Mouse (Mus musculus): Measurements from ENCODE around the gene Pilrb1. TPM values are rescaled to one million over a fixed set of nuclear protein-coding genes. Genes with fewer than 3 reads are reported as not detected.
"Not testable (repeated sequence)": the region's sequence is repeated elsewhere in the genome, so short reads cannot be mapped to it uniquely, and the experiment has no call there.

Gene Pilrb1
- polyA plus RNA-seq (2016; fragmentation: Nextera tagmentation; extraction: Ambion mirVana) = not detected in 2 replicates

GRCm38 (mm10) chr5:137857960-137858710 lies at the start of gene Pilrb1:
Gene Pilrb1 (minus strand): TSS chr5:137858106.
- not testable (repeated sequence) for H3K9me3 ChIP-seq

GRCm38 (mm10) chr5:137897812-137898211 lies 39.9 kb upstream of the Pilrb1 start:
- WGBS = 85% methylated on average over 1 of the region's 1 CpGs
- H3K27me3 ChIP-seq (ENCODE audit: poor library complexity, severe bottlenecking) = no peaks in the 10 kb centered on the region
- H3K4me3 ChIP-seq = no peak overlapping the region
- no peaks in the 10 kb centered on the region for H3K4me1 ChIP-seq
- DNase-seq (ENCODE audit: extremely low spot score, low spot score) = no peak
- no peak overlapping the region for H3K27ac ChIP-seq
- H3K36me3 ChIP-seq (replicated peaks) = no peaks in the 10 kb centered on the region
- no peaks in the 10 kb centered on the region for H3K9me3 ChIP-seq

More at GRCm38 (mm10) chr5:137857960-137858710, at the start of gene Pilrb1:
- H3K27me3 ChIP-seq (ENCODE audit: poor library complexity, severe bottlenecking); H3K36me3 ChIP-seq (replicated peaks); H3K4me3 ChIP-seq; H3K4me1 ChIP-seq; H3K27ac ChIP-seq; DNase-seq (ENCODE audit: extremely low spot score, low spot score): not testable (repeated sequence)
- WGBS = 79% methylated on average over 2 of the region's 2 CpGs

GRCm38 (mm10) chr5:137892954-137893353 lies 35.0 kb upstream of the Pilrb1 start:
- 66% methylated on average over 1 of the region's 1 CpGs for WGBS

GRCm38 (mm10) chr5:137887666-137888065 lies 29.8 kb upstream of the Pilrb1 start:
- Histone ChIP-seq H3K27me3 (ENCODE audit: poor library complexity, severe bottlenecking) (no peaks in the 10 kb centered on the region), H3K4me1 (no peaks in the 10 kb centered on the region), H3K9me3 (no peaks in the 10 kb centered on the region), H3K36me3 (replicated peaks) (no peaks in the 10 kb centered on the region), H3K27ac (no peak overlapping the region), H3K4me3 (no peak overlapping the region)
- WGBS = 83% methylated on average over 1 of the region's 1 CpGs
- DNase-seq (ENCODE audit: extremely low spot score, low spot score) = no peak

More at GRCm38 (mm10) chr5:137892954-137893353, 35.0 kb upstream of the Pilrb1 start:
- no peak for DNase-seq (ENCODE audit: extremely low spot score, low spot score)
- no peak overlapping the region for H3K4me3 ChIP-seq
- H3K4me1 ChIP-seq = no peaks in the 10 kb centered on the region
- no peak overlapping the region for H3K27ac ChIP-seq
- no peaks in the 10 kb centered on the region for H3K27me3 ChIP-seq (ENCODE audit: poor library complexity, severe bottlenecking)
- no peaks in the 10 kb centered on the region for H3K9me3 ChIP-seq
- H3K36me3 ChIP-seq (replicated peaks) = no peaks in the 10 kb centered on the region

GRCm38 (mm10) chr5:137885894-137886293 lies 28.0 kb upstream of the Pilrb1 start:
- Histone ChIP-seq H3K27me3 (ENCODE audit: poor library complexity, severe bottlenecking) (no peaks in the 10 kb centered on the region), H3K27ac (no peak overlapping the region), H3K36me3 (replicated peaks) (no peaks in the 10 kb centered on the region), H3K4me3 (no peak overlapping the region), H3K9me3 (no peaks in the 10 kb centered on the region), H3K4me1 (no peaks in the 10 kb centered on the region)
- peak; percentile 25 for DNase-seq (ENCODE audit: extremely low spot score, low spot score)
- 20% methylated on average over 2 of the region's 2 CpGs for WGBS

- DNase-seq (ENCODE audit: extremely low spot score, low spot score) = no peak
- Histone ChIP-seq H3K27me3 (ENCODE audit: poor library complexity, severe bottlenecking) (no peaks in the 10 kb centered on the region), H3K36me3 (replicated peaks) (no peaks in the 10 kb centered on the region), H3K9me3 (no peaks in the 10 kb centered on the region), H3K27ac (no peak overlapping the region), H3K4me1 (no peaks in the 10 kb centered on the region), H3K4me3 (no peak overlapping the region)
- WGBS = 87% methylated on average over 3 of the region's 3 CpGs
Measured at GRCm38 (mm10) chr5:137883345-137883744, 25.4 kb upstream of the Pilrb1 start.

GRCm38 (mm10) chr5:137882922-137883321 lies 25.0 kb upstream of the Pilrb1 start:
- H3K36me3 ChIP-seq (replicated peaks) = no peaks in the 10 kb centered on the region
- no peak overlapping the region for H3K4me3 ChIP-seq
- 83% methylated on average over 4 of the region's 4 CpGs for WGBS
- no peaks in the 10 kb centered on the region for H3K4me1 ChIP-seq
- no peaks in the 10 kb centered on the region for H3K27me3 ChIP-seq (ENCODE audit: poor library complexity, severe bottlenecking)
- no peak overlapping the region for H3K27ac ChIP-seq
- H3K9me3 ChIP-seq = no peaks in the 10 kb centered on the region
- no peak for DNase-seq (ENCODE audit: extremely low spot score, low spot score)

GRCm38 (mm10) chr5:137877860-137878259 lies 20.0 kb upstream of the Pilrb1 start:
- Histone ChIP-seq H3K27me3 (ENCODE audit: poor library complexity, severe bottlenecking) (no peaks in the 10 kb centered on the region), H3K4me1 (no peaks in the 10 kb centered on the region), H3K27ac (no peak overlapping the region), H3K9me3 (no peaks in the 10 kb centered on the region), H3K36me3 (replicated peaks) (no peaks in the 10 kb centered on the region), H3K4me3 (no peak overlapping the region)
- WGBS = 67% methylated on average over 2 of the region's 2 CpGs
- DNase-seq (ENCODE audit: extremely low spot score, low spot score) = no peak

GRCm38 (mm10) chr5:137875054-137875453 lies 17.1 kb upstream of the Pilrb1 start:
- DNase-seq (ENCODE audit: extremely low spot score, low spot score) = no peak
- WGBS = 89% methylated on average over 2 of the region's 2 CpGs
- Histone ChIP-seq H3K4me1 (no peaks in the 10 kb centered on the region), H3K27ac (no peak overlapping the region), H3K9me3 (no peaks in the 10 kb centered on the region), H3K27me3 (ENCODE audit: poor library complexity, severe bottlenecking) (no peaks in the 10 kb centered on the region), H3K36me3 (replicated peaks) (no peaks in the 10 kb centered on the region), H3K4me3 (no peak overlapping the region)

GRCm38 (mm10) chr5:137872381-137872702 lies 14.4 kb upstream of the Pilrb1 start:
- H3K4me3 ChIP-seq; DNase-seq (ENCODE audit: extremely low spot score, low spot score); H3K27ac ChIP-seq; H3K36me3 ChIP-seq (replicated peaks); H3K27me3 ChIP-seq (ENCODE audit: poor library complexity, severe bottlenecking); H3K4me1 ChIP-seq; H3K9me3 ChIP-seq: not testable (repeated sequence)
- 52% methylated on average over 1 of the region's 1 CpGs for WGBS

- WGBS = 74% methylated on average over 3 of the region's 3 CpGs
- not testable (repeated sequence) for H3K27ac ChIP-seq; H3K4me1 ChIP-seq; H3K9me3 ChIP-seq; H3K27me3 ChIP-seq (ENCODE audit: poor library complexity, severe bottlenecking); DNase-seq (ENCODE audit: extremely low spot score, low spot score); H3K4me3 ChIP-seq; H3K36me3 ChIP-seq (replicated peaks)
Measured at GRCm38 (mm10) chr5:137871644-137872380, 13.9 kb upstream of the Pilrb1 start, which contains the start of gene Pilrb2. Gene Pilrb2 (minus strand): TSS chr5:137871815.

GRCm38 (mm10) chr5:137868600-137868999 lies 10.7 kb upstream of the Pilrb1 start:
- not testable (repeated sequence) for H3K9me3 ChIP-seq; DNase-seq (ENCODE audit: extremely low spot score, low spot score); H3K4me1 ChIP-seq; H3K36me3 ChIP-seq (replicated peaks); H3K27me3 ChIP-seq (ENCODE audit: poor library complexity, severe bottlenecking); H3K4me3 ChIP-seq; H3K27ac ChIP-seq
- 79% methylated on average over 2 of the region's 2 CpGs for WGBS

GRCm38 (mm10) chr5:137864008-137864407 lies 6.1 kb upstream of the Pilrb1 start:
- 89% methylated on average over 1 of the region's 1 CpGs for WGBS
- H3K27me3 ChIP-seq (ENCODE audit: poor library complexity, severe bottlenecking); H3K4me3 ChIP-seq; H3K4me1 ChIP-seq; H3K27ac ChIP-seq; DNase-seq (ENCODE audit: extremely low spot score, low spot score); H3K9me3 ChIP-seq; H3K36me3 ChIP-seq (replicated peaks): not testable (repeated sequence)
